Mouse (Mus musculus) lung, adult 10 weeks (tissue): ENCODE data around the gene Tomm70a. TPM values are rescaled to one million over a fixed set of nuclear protein-coding genes. Genes with fewer than 3 reads are reported as not detected.

Source experiments
- polyA plus RNA-seq: library from polyadenylated mRNA; stranded (reverse); fragments of 350-450 nt; fragmentation: Illumina TruSeq; extraction: RNeasy Lipid Tissue Mini Kit (QIAGEN cat#74804); gene quantifications from one replicate; pipeline ENCODE4 v1.2.3, GENCODE M21; 2014; ENCODE audit warnings: low read depth, low replicate concordance; ENCODE audit not compliant: insufficient read depth

Gene Tomm70a
- polyA plus RNA-seq: 13.1 TPM

GRCm38 (mm10) chr16:57120913-57121815 lies at the start of gene Tomm70a:
Tomm70a (plus strand) TSS chr16:57121703.

DNA sequence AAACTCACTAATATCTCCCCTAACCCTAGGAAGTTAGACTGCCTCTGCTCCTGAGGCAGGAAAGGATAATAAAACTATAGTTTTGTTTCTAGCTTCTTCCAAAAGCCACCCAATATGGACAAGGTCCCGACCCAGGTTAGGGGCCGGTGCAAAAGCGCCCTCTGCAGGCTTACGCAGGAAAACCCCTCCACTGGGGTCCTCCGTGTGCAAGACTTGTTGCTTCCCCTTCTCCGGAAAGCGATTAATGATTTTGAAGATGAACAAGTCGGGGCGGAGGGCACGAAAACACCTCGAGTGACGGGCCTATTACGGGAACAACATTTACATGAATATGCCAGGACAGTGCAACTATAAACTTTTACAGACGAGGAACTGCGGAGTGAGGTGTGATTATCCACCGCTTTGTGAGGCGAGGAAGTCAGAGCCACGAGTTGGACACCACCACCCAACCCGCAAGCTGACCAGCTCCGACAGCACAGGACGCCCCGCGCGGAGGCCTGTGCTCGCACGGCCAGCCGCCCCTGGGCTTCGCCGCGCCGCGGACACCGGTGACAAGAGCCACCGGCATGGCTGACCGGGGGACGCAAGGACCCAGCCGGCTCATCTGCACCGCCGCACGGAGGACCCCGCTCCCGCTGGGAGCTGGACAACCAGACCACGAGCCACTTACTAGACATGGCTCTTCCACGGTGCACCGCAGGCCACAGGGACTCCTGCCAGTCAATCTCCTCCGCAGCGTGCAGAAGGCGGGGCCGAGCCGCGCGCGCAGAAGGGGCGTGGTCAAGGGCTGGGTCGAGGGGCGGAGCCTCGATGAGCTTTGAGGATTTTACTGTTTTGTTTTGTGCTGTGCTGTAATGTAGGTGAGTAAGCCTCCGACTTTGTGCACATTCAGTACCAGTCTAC lies 45.4 kb downstream of the Tomm70a start, which contains the start of gene Nit2:
Nit2 (minus strand) TSS at position 731 of the 903 bp plus-strand sequence.

Other genes with a start within 250 kb of the Tomm70a start
- gene Tmem45a, start 235.5 kb upstream of the Tomm70a start, polyA plus RNA-seq: 10.2 TPM
- gene Lnp1, start 193.6 kb upstream of the Tomm70a start, polyA plus RNA-seq: not detected
- gene Tmem45a2, start 50.3 kb upstream of the Tomm70a start, polyA plus RNA-seq: not detected
- 20.4 TPM for gene Nit2, start 45.6 kb downstream of the Tomm70a start, polyA plus RNA-seq
- gene Tbc1d23, start 109.8 kb downstream of the Tomm70a start, polyA plus RNA-seq: 15.0 TPM
- gene Tmem30c, start 171.2 kb downstream of the Tomm70a start, polyA plus RNA-seq: not detected
- 23.1 TPM for gene Filip1l, start 231.4 kb downstream of the Tomm70a start, polyA plus RNA-seq